Comparison of ENCODE assay signal across 26 mouse cellular contexts in the genomic region with DNA sequence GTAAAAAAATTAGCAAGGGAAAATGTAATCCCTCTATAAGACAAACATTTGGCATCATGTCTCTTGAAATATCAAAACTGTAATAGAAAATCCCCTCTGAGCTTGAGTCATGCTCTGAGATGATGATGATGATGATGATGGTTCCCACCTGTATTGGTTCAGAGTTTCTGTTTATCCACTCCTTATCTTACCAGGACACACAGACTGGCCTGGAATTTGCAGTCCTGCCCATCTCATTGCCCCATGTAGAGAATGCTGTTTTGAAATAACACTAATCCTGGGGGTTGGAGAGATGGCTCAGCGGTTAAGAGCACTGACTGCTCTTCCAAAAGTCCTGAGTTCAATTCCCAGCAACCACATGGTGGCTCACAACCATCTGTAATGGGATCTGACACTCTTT. TPM values are rescaled to one million over a fixed set of nuclear protein-coding genes. Genes with fewer than 3 reads are reported as not detected.
DNase-seq lines count a peak whose midpoint lies in the region; ATAC-seq and TF ChIP-seq lines count a peak whose summit lies in the region.
"Had no signal": no experiment of that assay in that cellular context is flagged by ENCODE, and none has a peak within 500 bp of the region (broad histone marks: within the 10 kb centered on the region; RNA-seq: fewer than 3 reads in every experiment).

No protein-coding gene starts in this region.

- peak overlapping the region; percentile 95 for H3K4me2 ChIP-seq in liver, embryonic 14.5 days (ENCODE audit: low read depth)
- no peak overlapping the region for H3K4me2 ChIP-seq in liver, postnatal 0 days (ENCODE audit: low read depth, low read length)
- no peak overlapping the region for H3K4me2 ChIP-seq in forebrain, embryonic 14.5 days (ENCODE audit: low read length)
- H3K4me2 ChIP-seq: embryonic facial prominence, embryonic 13.5 days; forebrain, embryonic 15.5 days; heart, embryonic 12.5 days; heart, embryonic 15.5 days had no signal

- no peak overlapping the region for H3K4me3 ChIP-seq in heart, embryonic 10.5 days
- 0 out of 4 replicates have a peak overlapping the region, but pooled peaks of 1 of the 2 experiments have one; percentile 3 for H3K4me3 ChIP-seq in liver, embryonic 14.5 days (ENCODE audit: insufficient read depth in 1 of 2, low read depth in 2 of 2, low read length in 2 of 2)
- H3K4me3 ChIP-seq in liver, postnatal 0 days (ENCODE audit: low read depth, low read length) = no peak overlapping the region
- H3K4me3 ChIP-seq in forebrain, embryonic 14.5 days (ENCODE audit: low read depth, low read length) = no peak overlapping the region
- H3K4me3 ChIP-seq: embryonic facial prominence, embryonic 10.5 days; embryonic facial prominence, embryonic 13.5 days; forebrain, embryonic 15.5 days; heart, embryonic 12.5 days; heart, embryonic 15.5 days had no signal

- no peak for TF ChIP-seq CTCF in liver, embryonic 14.5 days (IDR thresholded peaks at IDR 0.05; ENCODE audit: low read depth)
- TF ChIP-seq CTCF in liver, postnatal 0 days (IDR thresholded peaks at IDR 0.05; ENCODE audit: low read depth) = no peak

- no peak overlapping the region for H3K27ac ChIP-seq in heart, embryonic 10.5 days
- peak overlapping the region; percentile 100 for H3K27ac ChIP-seq in liver, embryonic 14.5 days
- peak overlapping the region; percentile 93; the same call in 1 of the 2 replicates for H3K27ac ChIP-seq in liver, postnatal 0 days (ENCODE audit: low read depth)
- H3K27ac ChIP-seq in forebrain, embryonic 14.5 days (ENCODE audit: low read depth, low read length) = no peak overlapping the region
- H3K27ac ChIP-seq: embryonic facial prominence, embryonic 10.5 days; embryonic facial prominence, embryonic 13.5 days; forebrain, embryonic 15.5 days; heart, embryonic 15.5 days; hindbrain, embryonic 14.5 days; hindbrain, postnatal 0 days had no signal

- H3K4me1 ChIP-seq in heart, embryonic 10.5 days = peaks cover 41% of the 10 kb centered on the region
- H3K4me1 ChIP-seq in liver, embryonic 14.5 days (replicated peaks; ENCODE audit: control insufficient read depth in 2 of 2, insufficient read depth in 2 of 2, low read length in 1 of 2) = peaks cover 56 to 65% of the 10 kb centered on the region in 2 experiments
- H3K4me1 ChIP-seq in liver, postnatal 0 days (ENCODE audit: insufficient read depth) = peaks cover 59% of the 10 kb centered on the region
- H3K4me1 ChIP-seq in forebrain, embryonic 14.5 days (ENCODE audit: control insufficient read depth, insufficient read depth, low read length) = peaks cover 28% of the 10 kb centered on the region

- ATAC-seq in liver, embryonic 14.5 days (ENCODE audit: insufficient read depth) = no peak
- no peak for ATAC-seq in liver, postnatal 0 days
- no peak for ATAC-seq in forebrain, embryonic 14.5 days
- ATAC-seq: activated CD4-positive, CD25-positive, alpha-beta regulatory T cell, adult 4 months; forebrain, embryonic 15.5 days; hindbrain, postnatal 0 days; inflammation-experienced regulatory T-cells, adult 6 months; intestine, embryonic 16.5 days had no signal

- no peaks in the 10 kb centered on the region for H3K9me3 ChIP-seq in heart, embryonic 10.5 days
- no peaks in the 10 kb centered on the region for H3K9me3 ChIP-seq in liver, embryonic 14.5 days (ENCODE audit: control insufficient read depth, low read length)
- no peaks in the 10 kb centered on the region for H3K9me3 ChIP-seq in liver, postnatal 0 days (ENCODE audit: low read length)
- H3K9me3 ChIP-seq in forebrain, embryonic 14.5 days (replicated peaks; ENCODE audit: control insufficient read depth, low read length) = no peaks in the 10 kb centered on the region
- H3K9me3 ChIP-seq: embryonic facial prominence, embryonic 10.5 days; embryonic facial prominence, embryonic 13.5 days; forebrain, embryonic 15.5 days; heart, embryonic 12.5 days; heart, embryonic 15.5 days had no signal

- H3K27me3 ChIP-seq in heart, embryonic 10.5 days (ENCODE audit: insufficient read depth, poor library complexity, severe bottlenecking) = no peaks in the 10 kb centered on the region
- peaks cover 8% of the 10 kb centered on the region for H3K27me3 ChIP-seq in liver, embryonic 14.5 days (ENCODE audit: control insufficient read depth, insufficient read depth, low read length)
- H3K27me3 ChIP-seq in liver, postnatal 0 days (ENCODE audit: insufficient read depth, low read length) = 0 out of 2 replicates have a peak, but pooled peaks cover 12% of the 10 kb centered on the region
- H3K27me3 ChIP-seq in forebrain, embryonic 14.5 days (replicated peaks; ENCODE audit: control insufficient read depth, insufficient read depth, low read length) = no peaks in the 10 kb centered on the region
- H3K27me3 ChIP-seq: forebrain, embryonic 15.5 days had no signal

- peak overlapping the region; percentile 86 for H3K9ac ChIP-seq in liver, embryonic 14.5 days (replicated peaks)
- no peak overlapping the region for H3K9ac ChIP-seq in liver, postnatal 0 days (replicated peaks)
- H3K9ac ChIP-seq in forebrain, embryonic 14.5 days (ENCODE audit: low read length) = no peak overlapping the region
- H3K9ac ChIP-seq: embryonic facial prominence, embryonic 13.5 days; forebrain, embryonic 15.5 days; heart, embryonic 12.5 days; heart, embryonic 15.5 days; hindbrain, embryonic 14.5 days had no signal

- 80% methylated on average over 1 of the region's 1 CpGs for WGBS in heart, embryonic 10.5 days
- WGBS in liver, embryonic 14.5 days (ENCODE audit: insufficient replicate concordance) = 63% methylated on average over 1 of the region's 1 CpGs
- WGBS in liver, postnatal 0 days (ENCODE audit: insufficient replicate concordance) = 74% methylated on average over 1 of the region's 1 CpGs
- 81% methylated on average over 1 of the region's 1 CpGs for WGBS in forebrain, embryonic 14.5 days

- DNase-seq in cerebellum, adult 9-10 months = peak; percentile 28
- DNase-seq in cerebellum, adult 11-12 months = no peak
- peak; percentile 28 for DNase-seq in heart, embryonic 10.5 days (ENCODE audit: low spot score)
- no peak for DNase-seq in heart, postnatal 10 days
- no peak for DNase-seq in liver, embryonic 14.5 days (ENCODE audit: low read depth in 3 of 3, low spot score in 3 of 3)
- DNase-seq in liver, postnatal 0 days = no peak
- no peak for DNase-seq in forebrain, embryonic 14.5 days (ENCODE audit: low spot score)
- no peak for DNase-seq in cerebellum, adult 11 months
- DNase-seq: adrenal gland, adult 8-10 months; cerebellum, adult 2 months; cerebellum, postnatal 10 days; cerebellum, postnatal 36 days; embryo, embryonic 11 days; gastrocnemius, postnatal 25 days; heart, postnatal 14 days; heart, postnatal 4 days had no signal

- TF ChIP-seq EP300 in liver, embryonic 14.5 days (IDR thresholded peaks at IDR 0.05; ENCODE audit: low read depth) = peak; percentile 59
- peak; percentile 66 for TF ChIP-seq EP300 in liver, postnatal 0 days (IDR thresholded peaks at IDR 0.05; ENCODE audit: low read depth)

- intact Hi-C loops in heart, postnatal 10 days (cut with DNase I) = no loop called here

- H3K36me3 ChIP-seq in heart, embryonic 10.5 days = no peaks in the 10 kb centered on the region
- H3K36me3 ChIP-seq in liver, embryonic 14.5 days (replicated peaks; ENCODE audit: control insufficient read depth, insufficient read depth, low read depth) = peaks cover 19% of the 10 kb centered on the region
- H3K36me3 ChIP-seq in liver, postnatal 0 days (replicated peaks; ENCODE audit: insufficient read depth, low read length) = 0 out of 2 replicates have a peak, but pooled peaks cover under 1% of the 10 kb centered on the region
- no peaks in the 10 kb centered on the region for H3K36me3 ChIP-seq in forebrain, embryonic 14.5 days (ENCODE audit: control insufficient read depth, insufficient read depth, low read length)
- H3K36me3 ChIP-seq: embryonic facial prominence, embryonic 10.5 days; embryonic facial prominence, embryonic 13.5 days; forebrain, embryonic 15.5 days; heart, embryonic 12.5 days; heart, embryonic 15.5 days had no signal

RNA-seq across cellular contexts. Expression of gene Ypel4, which starts 1.5 kb away (rescaled TPM):
- polyA plus RNA-seq in heart, embryonic 10.5 days (2016; fragmentation: Nextera tagmentation; extraction: Ambion mirVana) = 6.4 and 6.8 TPM in 2 replicates
- total RNA-seq in heart, postnatal 10 days (2021) = 1 to 10 TPM in 1 of 2 experiments, under 1 TPM in 1; 0.89 to 1.0 TPM
- polyA plus RNA-seq in liver, embryonic 14.5 days (2012; rRNA removed) = 122 and 145 TPM in 2 replicates
- 53.4 and 58.1 TPM in 2 replicates for polyA plus RNA-seq in liver, embryonic 14.5 days (2014; fragmentation: Nextera tagmentation; extraction: Ambion mirVana)
- polyA plus RNA-seq in liver, postnatal 0 days (2015; fragmentation: Nextera tagmentation; extraction: Ambion mirVana) = 18.4 and 20.9 TPM in 2 replicates
- 14.2 and 16.3 TPM in 2 replicates for polyA plus RNA-seq in forebrain, embryonic 14.5 days (2014; fragmentation: Nextera tagmentation; extraction: Ambion mirVana)

RNA-seq across cellular contexts. Expression of gene Clp1, which starts 5.2 kb away (rescaled TPM):
- 30.0 and 42.1 TPM in 2 replicates for polyA plus RNA-seq in heart, embryonic 10.5 days (2016; fragmentation: Nextera tagmentation; extraction: Ambion mirVana)
- 1 to 10 TPM; 7.0 to 8.1 TPM for total RNA-seq in heart, postnatal 10 days (2021)
- 22.1 and 27.5 TPM in 2 replicates for polyA plus RNA-seq in liver, embryonic 14.5 days (2012; rRNA removed)
- 50.9 and 54.6 TPM in 2 replicates for polyA plus RNA-seq in liver, embryonic 14.5 days (2014; fragmentation: Nextera tagmentation; extraction: Ambion mirVana)
- polyA plus RNA-seq in liver, postnatal 0 days (2015; fragmentation: Nextera tagmentation; extraction: Ambion mirVana) = 31.7 and 32.1 TPM in 2 replicates
- 28.7 and 32.3 TPM in 2 replicates for polyA plus RNA-seq in forebrain, embryonic 14.5 days (2014; fragmentation: Nextera tagmentation; extraction: Ambion mirVana)

RNA-seq across cellular contexts. Expression of gene Gm19426, which starts 11.1 kb away (rescaled TPM):
- polyA plus RNA-seq in heart, embryonic 10.5 days (2016; fragmentation: Nextera tagmentation; extraction: Ambion mirVana) = 6.9 and 7.3 TPM in 2 replicates
- 1 to 10 TPM; 3.1 to 3.9 TPM for total RNA-seq in heart, postnatal 10 days (2021)
- 1.1 and 1.8 TPM in 2 replicates for polyA plus RNA-seq in liver, embryonic 14.5 days (2012; rRNA removed)
- polyA plus RNA-seq in liver, embryonic 14.5 days (2014; fragmentation: Nextera tagmentation; extraction: Ambion mirVana) = 0.98 and 1.1 TPM in 2 replicates
- polyA plus RNA-seq in liver, postnatal 0 days (2015; fragmentation: Nextera tagmentation; extraction: Ambion mirVana) = 1.2 and 1.3 TPM in 2 replicates
- 3.1 and 3.8 TPM in 2 replicates for polyA plus RNA-seq in forebrain, embryonic 14.5 days (2014; fragmentation: Nextera tagmentation; extraction: Ambion mirVana)
- polyA plus RNA-seq: activated CD4-positive, CD25-positive, alpha-beta regulatory T cell, adult 4 months; inflammation-experienced regulatory T-cells, adult 6 months had no signal

RNA-seq across cellular contexts. Expression of gene Zdhhc5, which starts 17.4 kb away (rescaled TPM):
- 33.3 and 33.4 TPM in 2 replicates for polyA plus RNA-seq in heart, embryonic 10.5 days (2016; fragmentation: Nextera tagmentation; extraction: Ambion mirVana)
- total RNA-seq in heart, postnatal 10 days (2021) = 10 to 100 TPM; 66.4 to 72.4 TPM
- 17.2 and 17.4 TPM in 2 replicates for polyA plus RNA-seq in liver, embryonic 14.5 days (2012; rRNA removed)
- 18.8 and 20.1 TPM in 2 replicates for polyA plus RNA-seq in liver, embryonic 14.5 days (2014; fragmentation: Nextera tagmentation; extraction: Ambion mirVana)
- polyA plus RNA-seq in liver, postnatal 0 days (2015; fragmentation: Nextera tagmentation; extraction: Ambion mirVana) = 11.3 and 13.4 TPM in 2 replicates
- 16.5 and 23.6 TPM in 2 replicates for polyA plus RNA-seq in forebrain, embryonic 14.5 days (2014; fragmentation: Nextera tagmentation; extraction: Ambion mirVana)

RNA-seq across cellular contexts. Expression of gene Serping1, which starts 42.9 kb away (rescaled TPM):
- polyA plus RNA-seq in heart, embryonic 10.5 days (2016; fragmentation: Nextera tagmentation; extraction: Ambion mirVana) = 22.0 and 28.5 TPM in 2 replicates
- 10 to 100 TPM; 59.2 to 60.4 TPM for total RNA-seq in heart, postnatal 10 days (2021)
- polyA plus RNA-seq in liver, embryonic 14.5 days (2012; rRNA removed) = 32.4 and 35.4 TPM in 2 replicates
- 45.4 and 61.5 TPM in 2 replicates for polyA plus RNA-seq in liver, embryonic 14.5 days (2014; fragmentation: Nextera tagmentation; extraction: Ambion mirVana)
- 344 and 356 TPM in 2 replicates for polyA plus RNA-seq in liver, postnatal 0 days (2015; fragmentation: Nextera tagmentation; extraction: Ambion mirVana)
- polyA plus RNA-seq in forebrain, embryonic 14.5 days (2014; fragmentation: Nextera tagmentation; extraction: Ambion mirVana) = 32.1 and 32.7 TPM in 2 replicates
- polyA plus RNA-seq: activated CD4-positive, CD25-positive, alpha-beta regulatory T cell, adult 4 months had no signal

Comparison
In these comparisons a context has a peak if more than half of its experiments do, and no peak if none do; other contexts are left out.
1. DNase-seq: peak in cerebellum, adult 9-10 months (single experiment) and heart, embryonic 10.5 days (single experiment); none in cerebellum, adult 11-12 months (single experiment), heart, postnatal 10 days (0 of 2), liver, embryonic 14.5 days (0 of 3), liver, postnatal 0 days (single experiment), forebrain, embryonic 14.5 days (single experiment) and cerebellum, adult 11 months (single experiment).
2. H3K27ac ChIP-seq: peak in liver, embryonic 14.5 days (single experiment) and liver, postnatal 0 days (single experiment); none in heart, embryonic 10.5 days (single experiment) and forebrain, embryonic 14.5 days (single experiment).